Mouse (Mus musculus) MEL (cell line): ENCODE results near the gene Arhgap33. TPM values are rescaled to one million over a fixed set of nuclear protein-coding genes. Genes with fewer than 3 reads are reported as not detected.

Experiments used
- DNase-seq: peaks from one replicate; pipeline ENCODE4 v3.0.0; 2011; ENCODE audit warnings: low read depth, low spot score
- H3K27ac ChIP-seq: 2 replicates; pipeline ENCODE4 v1.5.1; 2012; ENCODE audit warnings: low read depth, mild to moderate bottlenecking, control low read depth, low read length, moderate library complexity; ENCODE audit not compliant: control insufficient read depth
- H3K27me3 ChIP-seq, 2 experiments: fragments of 150-350 bp in 1 of 2; sonication (generic) in 1 of 2; 2 replicates each; pipeline ENCODE4 v1.6.1; 2012; ENCODE audit warnings: low read length in 2 of 2, mild to moderate bottlenecking in 2 of 2, improper control_type of control experiment in 1 of 2, moderate library complexity in 1 of 2; ENCODE audit not compliant: insufficient read depth in 2 of 2, control insufficient read depth in 1 of 2
- H3K36me3 ChIP-seq, 2 experiments: 2 replicates each; pipeline ENCODE4 v1.6.1; 2012 to 2014; ENCODE audit warnings: low read length in 2 of 2, improper control_type of control experiment in 1 of 2, inconsistent platforms in 1 of 2, mild to moderate bottlenecking in 1 of 2; ENCODE audit not compliant: insufficient read depth in 2 of 2, control insufficient read depth in 1 of 2
- H3K4me1 ChIP-seq, 2 experiments: fragments of 150-350 bp in 1 of 2; sonication (generic) in 1 of 2; 2 replicates each; pipeline ENCODE4 v1.6.1; 2012; ENCODE audit warnings: low read length in 2 of 2, improper control_type of control experiment in 1 of 2, mild to moderate bottlenecking in 1 of 2; ENCODE audit not compliant: insufficient read depth in 2 of 2, control insufficient read depth in 1 of 2
- H3K4me3 ChIP-seq, 2 experiments: fragments of 150-350 bp in 1 of 2; sonication (generic) in 1 of 2; 2 replicates each; pipeline ENCODE4 v1.5.1; 2012; ENCODE audit warnings: low read depth in 2 of 2, low read length in 2 of 2, mild to moderate bottlenecking in 2 of 2, moderate library complexity in 2 of 2, control low read depth in 1 of 2, improper control_type of control experiment in 1 of 2; ENCODE audit not compliant: control insufficient read depth in 1 of 2, insufficient read depth in 1 of 2
- H3K79me2 ChIP-seq: 2 replicates; pipeline ENCODE4 v1.6.1; 2012; ENCODE audit warnings: mild to moderate bottlenecking, low read length, moderate library complexity; ENCODE audit not compliant: control insufficient read depth, poor library complexity, insufficient read depth
- H3K9ac ChIP-seq: 2 replicates; pipeline ENCODE4 v1.6.1; 2012; ENCODE audit warnings: low read depth, mild to moderate bottlenecking, control low read depth, low read length, moderate library complexity; ENCODE audit not compliant: control insufficient read depth, poor library complexity, severe bottlenecking
- H3K9me3 ChIP-seq: fragments of 150-350 bp; sonication (generic); replicated peaks from 2 replicates; pipeline ENCODE4 v1.6.1; 2012; ENCODE audit warnings: mild to moderate bottlenecking, low read length, improper control_type of control experiment, moderate library complexity; ENCODE audit not compliant: insufficient read depth
- BHLHE40 ChIP-seq: IDR thresholded peaks from 2 replicates; pipeline ENCODE4 v1.6.1; 2012; ENCODE audit warnings: low read depth, mild to moderate bottlenecking, inconsistent platforms, low read length, improper control_type of control experiment, borderline replicate concordance
- CHD1 ChIP-seq: IDR thresholded peaks from 2 replicates; pipeline ENCODE4 v1.6.1; 2012; ENCODE audit warnings: low read depth, mild to moderate bottlenecking, inconsistent platforms, low read length, improper control_type of control experiment
- CHD2 ChIP-seq: IDR thresholded peaks from 2 replicates; pipeline ENCODE4 v1.6.1; 2011; ENCODE audit warnings: low read length, improper control_type of control experiment
- CTCF ChIP-seq, 3 experiments: IDR thresholded peaks in 2 of 3; conservative IDR thresholded peaks in 1 of 3; 2 replicates each; pipeline ENCODE4 v1.5.1; 2011 to 2012; ENCODE audit warnings: low read length in 3 of 3, low read depth in 2 of 3, mild to moderate bottlenecking in 2 of 3, improper control_type of control experiment in 1 of 3, inconsistent platforms in 1 of 3, mixed read lengths in 1 of 3, moderate library complexity in 1 of 3; ENCODE audit not compliant: control insufficient read depth in 1 of 3, insufficient read depth in 1 of 3, poor library complexity in 1 of 3, severe bottlenecking in 1 of 3
- E2F4 ChIP-seq: IDR thresholded peaks from 2 replicates; pipeline ENCODE4 v1.6.1; 2011; ENCODE audit warnings: low read depth, low read length, improper control_type of control experiment, borderline replicate concordance
- ELF1 ChIP-seq: IDR thresholded peaks from 2 replicates; pipeline ENCODE4 v1.6.1; 2014; ENCODE audit warnings: low read depth, mild to moderate bottlenecking, inconsistent platforms, low read length, improper control_type of control experiment, moderate library complexity
- EP300 ChIP-seq, 2 experiments: IDR thresholded peaks; 2 replicates each; pipeline ENCODE4 v1.6.1; 2011; ENCODE audit warnings: improper control_type of control experiment in 2 of 2, low read length in 2 of 2, low read depth in 1 of 2, mild to moderate bottlenecking in 1 of 2
- ETS1 ChIP-seq: IDR thresholded peaks from 2 replicates; pipeline ENCODE4 v1.6.1; 2012; ENCODE audit warnings: low read depth, mild to moderate bottlenecking, inconsistent platforms, low read length, improper control_type of control experiment, moderate library complexity
- GATA1 ChIP-seq: IDR thresholded peaks from 2 replicates; pipeline ENCODE4 v1.6.1; 2011; ENCODE audit warnings: low read depth, low read length, improper control_type of control experiment
- KAT2A ChIP-seq: conservative IDR thresholded peaks from 2 replicates; pipeline ENCODE4 v1.6.1; 2012; ENCODE audit warnings: low read depth, low read length, improper control_type of control experiment, inconsistent platforms
- MAFK ChIP-seq: IDR thresholded peaks from 2 replicates; pipeline ENCODE4 v1.6.1; 2011; ENCODE audit warnings: low read depth, mild to moderate bottlenecking, low read length, improper control_type of control experiment, borderline replicate concordance
- MAX ChIP-seq: IDR thresholded peaks from 2 replicates; pipeline ENCODE4 v1.6.1; 2011; ENCODE audit warnings: low read length, improper control_type of control experiment
- MAZ ChIP-seq: IDR thresholded peaks from 2 replicates; pipeline ENCODE4 v1.6.1; 2012; ENCODE audit warnings: low read depth, mild to moderate bottlenecking, inconsistent platforms, low read length, improper control_type of control experiment
- MEF2A ChIP-seq: IDR thresholded peaks from 2 replicates; pipeline ENCODE4 v1.6.1; 2014; ENCODE audit warnings: low read depth, mild to moderate bottlenecking, inconsistent platforms, low read length, improper control_type of control experiment; ENCODE audit not compliant: poor library complexity, insufficient replicate concordance, severe bottlenecking; ENCODE audit errors: extremely low read depth
- MXI1 ChIP-seq: IDR thresholded peaks from 2 replicates; pipeline ENCODE4 v1.6.1; 2011; ENCODE audit warnings: mild to moderate bottlenecking, low read depth, low read length, improper control_type of control experiment
- MYC ChIP-seq: IDR thresholded peaks from 2 replicates; pipeline ENCODE4 v1.6.1; 2011; ENCODE audit warnings: low read depth, mild to moderate bottlenecking, low read length, improper control_type of control experiment, moderate library complexity
- NELFE ChIP-seq: IDR thresholded peaks from 2 replicates; pipeline ENCODE4 v1.6.1; 2011; ENCODE audit warnings: low read depth, low read length, improper control_type of control experiment
- NRF1 ChIP-seq: IDR thresholded peaks from 2 replicates; pipeline ENCODE4 v1.6.1; 2014; ENCODE audit warnings: low read depth, mild to moderate bottlenecking, inconsistent platforms, low read length, improper control_type of control experiment, moderate library complexity; ENCODE audit not compliant: poor library complexity, insufficient read depth, severe bottlenecking
- POLR2A ChIP-seq, 2 experiments: IDR thresholded peaks; 2 replicates each; pipeline ENCODE4 v1.6.1; 2011 to 2012; ENCODE audit warnings: low read length in 2 of 2, mild to moderate bottlenecking in 2 of 2, control low read depth in 1 of 2, improper control_type of control experiment in 1 of 2, low read depth in 1 of 2, moderate library complexity in 1 of 2; ENCODE audit not compliant: control insufficient read depth in 1 of 2, insufficient read depth in 1 of 2, poor library complexity in 1 of 2
- POLR2AphosphoS2 ChIP-seq: IDR thresholded peaks from 2 replicates; pipeline ENCODE4 v1.6.1; 2011; ENCODE audit warnings: low read length, improper control_type of control experiment
- POLR2AphosphoS5 ChIP-seq: IDR thresholded peaks from 2 replicates; pipeline ENCODE4 v1.6.1; 2012; ENCODE audit warnings: low read depth, borderline replicate concordance, mild to moderate bottlenecking, inconsistent platforms, low read length, moderate library complexity, mixed read lengths
- RAD21 ChIP-seq: IDR thresholded peaks from 2 replicates; pipeline ENCODE4 v1.6.1; 2011; ENCODE audit warnings: mild to moderate bottlenecking, low read depth, low read length, improper control_type of control experiment
- RCOR1 ChIP-seq: IDR thresholded peaks from 2 replicates; pipeline ENCODE4 v1.6.1; 2012; ENCODE audit warnings: low read depth, mild to moderate bottlenecking, inconsistent platforms, low read length, improper control_type of control experiment
- SIN3A ChIP-seq: IDR thresholded peaks from 2 replicates; pipeline ENCODE4 v1.6.1; 2012; ENCODE audit warnings: low read length, improper control_type of control experiment, inconsistent platforms
- SMC3 ChIP-seq: IDR thresholded peaks from 2 replicates; pipeline ENCODE4 v1.6.1; 2011; ENCODE audit warnings: low read depth, low read length, improper control_type of control experiment
- TAL1 ChIP-seq: IDR thresholded peaks from 2 replicates; pipeline ENCODE4 v1.6.1; 2012; ENCODE audit warnings: mild to moderate bottlenecking, inconsistent platforms, low read length, moderate library complexity, mixed read lengths
- TBP ChIP-seq: IDR thresholded peaks from 2 replicates; pipeline ENCODE4 v1.8.0; 2011; ENCODE audit warnings: low read depth, low read length, improper control_type of control experiment
- TCF12 ChIP-seq: IDR thresholded peaks from 2 replicates; pipeline ENCODE4 v1.6.1; 2014; ENCODE audit warnings: low read depth, mild to moderate bottlenecking, inconsistent platforms, low read length, improper control_type of control experiment, moderate library complexity
- USF1 ChIP-seq: IDR thresholded peaks from 2 replicates; pipeline ENCODE4 v1.6.1; 2014; ENCODE audit warnings: low read depth, mild to moderate bottlenecking, inconsistent platforms, low read length, improper control_type of control experiment, moderate library complexity
- USF2 ChIP-seq, 2 experiments: IDR thresholded peaks; 2 replicates each; pipeline ENCODE4 v1.6.1; 2011 to 2012; ENCODE audit warnings: improper control_type of control experiment in 2 of 2, low read length in 2 of 2, borderline replicate concordance in 1 of 2, inconsistent platforms in 1 of 2, low read depth in 1 of 2, mild to moderate bottlenecking in 1 of 2; ENCODE audit not compliant: insufficient read depth in 1 of 2
- ZC3H11A ChIP-seq: IDR thresholded peaks from 2 replicates; pipeline ENCODE4 v1.6.1; 2012; ENCODE audit warnings: low read depth, mild to moderate bottlenecking, inconsistent platforms, low read length, improper control_type of control experiment
- ZKSCAN1 ChIP-seq: IDR thresholded peaks from 2 replicates; pipeline ENCODE4 v1.6.1; 2012; ENCODE audit warnings: low read depth, mild to moderate bottlenecking, inconsistent platforms, low read length, improper control_type of control experiment, moderate library complexity
- ZMIZ1 ChIP-seq: IDR thresholded peaks from 2 replicates; pipeline ENCODE4 v1.6.1; 2012; ENCODE audit warnings: low read depth, mild to moderate bottlenecking, inconsistent platforms, low read length, improper control_type of control experiment, moderate library complexity
- ZNF384 ChIP-seq: IDR thresholded peaks from 2 replicates; pipeline ENCODE4 v1.6.1; 2012; ENCODE audit warnings: low read depth, mild to moderate bottlenecking, inconsistent platforms, low read length, improper control_type of control experiment
- polyA plus RNA-seq, 2 experiments: library from polyadenylated mRNA; stranded (reverse) in 1 of 2; unstranded in 1 of 2; fragments of >175 nt in 1 of 2; fragments of >200 nt in 1 of 2; gene quantifications; 2 replicates each; pipeline versions ENCODE4 v1.2.1 to v1.2.4; 2012; ENCODE audit warnings: low replicate concordance in 2 of 2, low read depth in 1 of 2; ENCODE audit not compliant: insufficient read length in 2 of 2, insufficient read depth in 1 of 2, missing spikeins in 1 of 2
- total RNA-seq: library from RNA; depleted of rRNA; stranded (reverse); fragments of 300-350 nt; gene quantifications from 2 replicates; pipeline ENCODE4 v1.2.3, GENCODE M21; 2012; rRNA removed

The Arhgap33 gene
- 1.8 and 2.4 TPM in 2 replicates for total RNA-seq
- polyA plus RNA-seq = 10 to 100 TPM in 1 of 2 experiments, not detected in 1; 22.3 TPM

DNA sequence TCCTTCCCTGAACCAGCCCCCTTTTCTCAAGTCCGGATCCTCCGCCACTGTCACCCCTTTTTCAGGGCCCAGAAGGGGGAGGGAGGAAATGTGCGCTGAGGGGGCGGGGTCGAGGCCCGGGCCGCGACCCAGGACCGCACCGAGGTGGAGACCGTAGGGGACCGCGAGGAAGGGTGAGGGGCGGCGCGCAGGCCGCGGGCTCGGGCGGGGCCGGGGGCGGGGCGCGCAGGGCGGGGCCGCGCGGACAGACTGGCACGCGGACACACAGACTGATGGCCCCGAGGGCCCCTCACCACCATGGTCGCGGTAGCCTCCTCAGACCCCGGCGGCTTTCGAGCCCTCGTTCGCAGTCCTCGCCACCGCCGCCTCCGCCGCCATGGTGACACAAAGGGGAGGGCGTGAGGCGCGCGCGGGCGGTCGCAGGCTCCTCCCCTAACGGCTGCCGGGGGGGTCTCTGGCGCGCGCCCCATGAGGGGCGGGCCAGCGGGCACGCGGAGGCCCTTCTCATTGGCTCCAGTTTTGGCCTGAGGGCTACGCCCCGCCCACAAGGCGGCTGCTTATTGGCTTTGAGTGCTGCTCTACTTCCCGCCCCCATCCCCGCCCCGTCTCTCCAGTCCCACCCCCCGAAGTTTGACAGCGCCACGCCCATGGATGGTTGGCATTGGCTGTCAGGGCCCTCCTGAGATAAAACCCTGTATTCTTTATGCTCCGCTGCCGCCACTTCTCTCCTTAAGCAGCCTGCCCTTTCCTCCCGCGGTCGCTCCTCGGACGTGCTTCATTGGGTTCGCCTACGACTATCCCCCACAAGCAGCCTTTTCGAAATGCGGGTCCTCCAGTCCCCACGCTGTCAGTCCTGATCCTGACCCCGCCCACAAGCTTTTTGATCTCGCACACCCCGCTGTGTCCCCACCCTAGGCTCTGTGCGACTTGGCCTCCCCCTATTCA is at the start of gene Arhgap33:
TSS of gene Arhgap33 (minus strand) at position 428 of the 945 bp plus-strand sequence.
- Histone ChIP-seq H3K27me3 (no peaks in the 10 kb centered on the region), H3K9ac (peak within 1 kb of the TSS; percentile 92), H3K4me3 (peak within 1 kb of the TSS; percentile 85 to 96), H3K36me3 (peaks cover 0 to 13% of the 10 kb centered on the region in 2 experiments; a peak in 2 of 4 replicates), H3K27ac (peak within 1 kb of the TSS; percentile 82), H3K9me3 (no peaks in the 10 kb centered on the region), H3K4me1 (peaks cover 0 to 15% of the 10 kb centered on the region in 2 experiments; a peak in 2 of 4 replicates), H3K79me2 (no peaks in the 10 kb centered on the region; the same call in 1 of the 2 replicates)
- peak; percentile 98 for DNase-seq
- no peak for TF ChIP-seq TCF12
- 0 out of 2 replicates have a peak, but pooled peaks have one; percentile 2 for TF ChIP-seq BHLHE40
- TF ChIP-seq EP300 (IDR thresholded peaks at IDR 0.05; ENCODE audit: low read depth in 1 of 2, low read length in 2 of 2) = peak; percentile 26 to 55; a peak in 2 of 4 replicates
- TF ChIP-seq MYC = no peak
- no peak for TF ChIP-seq RAD21
- TF ChIP-seq E2F4 = no peak
- peak; percentile 53 for TF ChIP-seq NELFE
- TF ChIP-seq MEF2A = no peak
- no peak for TF ChIP-seq CHD1
- no peak for TF ChIP-seq ETS1
- 0 out of 2 replicates have a peak, but pooled peaks have one; percentile 21 for TF ChIP-seq NRF1
- TF ChIP-seq CTCF (IDR thresholded peaks at IDR 0.05 in 2 of 3, conservative IDR thresholded peaks at IDR 0.05 in 1 of 3; ENCODE audit: control insufficient read depth in 1 of 3, insufficient read depth in 1 of 3, low read depth in 2 of 3, low read length in 3 of 3, poor library complexity in 1 of 3, severe bottlenecking in 1 of 3) = no peak
- no peak for TF ChIP-seq POLR2AphosphoS2
- peak; percentile 69 for TF ChIP-seq SIN3A
- TF ChIP-seq SMC3 = no peak
- TF ChIP-seq GATA1 = no peak
- peak; percentile 17; the same call in 1 of the 2 replicates for TF ChIP-seq ELF1
- TF ChIP-seq MAFK = no peak
- TF ChIP-seq ZMIZ1 = peak; percentile 48; the same call in 1 of the 2 replicates
- peak; percentile 59 for TF ChIP-seq MXI1
- peak; percentile 31; the same call in 1 of the 2 replicates for TF ChIP-seq USF1
- peak; percentile 68 for TF ChIP-seq MAX
- TF ChIP-seq USF2 (IDR thresholded peaks at IDR 0.05; ENCODE audit: borderline replicate concordance in 1 of 2, insufficient read depth in 1 of 2, low read depth in 1 of 2, low read length in 2 of 2) = no peak
- TF ChIP-seq RCOR1 = no peak
- no peak for TF ChIP-seq KAT2A
- TF ChIP-seq POLR2AphosphoS5 = no peak
- no peak for TF ChIP-seq ZKSCAN1
- TF ChIP-seq CHD2 = no peak
- TF ChIP-seq ZNF384 = no peak
- TF ChIP-seq MAZ = peak; percentile 95; the same call in 1 of the 2 replicates
- peak; percentile 38; the same call in 1 of the 2 replicates for TF ChIP-seq TBP
- no peak for TF ChIP-seq ZC3H11A
- no peak for TF ChIP-seq TAL1
- TF ChIP-seq POLR2A (IDR thresholded peaks at IDR 0.05; ENCODE audit: control insufficient read depth in 1 of 2, insufficient read depth in 1 of 2, low read depth in 1 of 2, low read length in 2 of 2, poor library complexity in 1 of 2) = peak in 1 of 2 experiments; percentile 75; a peak in 2 of 4 replicates
